Mouse (Mus musculus) common myeloid progenitor, adult 5-6 weeks (primary cell): ENCODE measurements around the gene Fryl. TPM values are rescaled to one million over a fixed set of nuclear protein-coding genes. Genes with fewer than 3 reads are reported as not detected.

Source experiments
- ATAC-seq: replicated peaks from 2 replicates; pipeline ENCODE4 v1.8.0; 2016; ENCODE audit warnings: low read depth, mild to moderate bottlenecking, moderate TSS enrichment, inconsistent platforms; ENCODE audit not compliant: poor library complexity, severe bottlenecking
- total RNA-seq: library from RNA; stranded (forward); fragments of 200-1000, 187-1606 nt; gene quantifications from 2 replicates; pipeline ENCODE4 v1.2.3, GENCODE M21; 2017

Fryl gene
- total RNA-seq, 1 experiment from 2014 or later = 92.0 TPM

GRCm38 (mm10) chr5:73200387-73201384, 55.7 kb downstream of the Fryl start:
- 0 out of 2 replicates have a peak, but pooled peaks have one; percentile 20 for ATAC-seq

GRCm38 (mm10) chr5:73199586-73199985, 56.8 kb downstream of the Fryl start:
- no peak for ATAC-seq

- ATAC-seq = no peak
Measured at GRCm38 (mm10) chr5:73198690-73199089, 57.7 kb downstream of the Fryl start.

GRCm38 (mm10) chr5:73197796-73198195, 58.6 kb downstream of the Fryl start:
- ATAC-seq = no peak

- ATAC-seq = no peak
Measured at GRCm38 (mm10) chr5:73194740-73195139, 61.7 kb downstream of the Fryl start.

GRCm38 (mm10) chr5:73194083-73194570, 62.3 kb downstream of the Fryl start:
- peak; percentile 31 for ATAC-seq

GRCm38 (mm10) chr5:73193627-73194026, 62.8 kb downstream of the Fryl start:
- peak; percentile 64 for ATAC-seq

- no peak for ATAC-seq
Measured at GRCm38 (mm10) chr5:73192870-73193576, 63.4 kb downstream of the Fryl start.

GRCm38 (mm10) chr5:73191765-73192164, 64.7 kb downstream of the Fryl start:
- ATAC-seq = peak; percentile 44

- ATAC-seq = no peak
Measured at GRCm38 (mm10) chr5:73190164-73190563, 66.3 kb downstream of the Fryl start.

- ATAC-seq = no peak
Measured at GRCm38 (mm10) chr5:73189443-73190160, 66.8 kb downstream of the Fryl start.

GRCm38 (mm10) chr5:73188576-73188975, 67.8 kb downstream of the Fryl start:
- no peak for ATAC-seq

- no peak for ATAC-seq
Measured at GRCm38 (mm10) chr5:73188164-73188563, 68.3 kb downstream of the Fryl start.

GRCm38 (mm10) chr5:73186912-73187311, 69.5 kb downstream of the Fryl start:
- ATAC-seq = no peak

- ATAC-seq = no peak
Measured at GRCm38 (mm10) chr5:73185424-73185823, 71.0 kb downstream of the Fryl start.

GRCm38 (mm10) chr5:73182701-73183447, 73.5 kb downstream of the Fryl start:
- ATAC-seq = 0 out of 2 replicates have a peak, but pooled peaks have one; percentile 42

GRCm38 (mm10) chr5:73182191-73182590, 74.2 kb downstream of the Fryl start:
- ATAC-seq = no peak

- no peak for ATAC-seq
Measured at GRCm38 (mm10) chr5:73176294-73176693, 80.1 kb downstream of the Fryl start.

GRCm38 (mm10) chr5:73175377-73176147, 80.9 kb downstream of the Fryl start:
- no peak for ATAC-seq
